Mouse (Mus musculus): ENCODE measurements around the gene Zfp526. TPM values are rescaled to one million over a fixed set of nuclear protein-coding genes. Genes with fewer than 3 reads are reported as not detected.

Gene Zfp526
- polyA plus RNA-seq (2015; fragmentation: Nextera tagmentation; extraction: Ambion mirVana), result 2.0 and 2.6 TPM in 2 replicates

GRCm38 (mm10) chr7:25221102-25221883 lies at the start of gene Zfp526:
Gene Zfp526, plus strand, starts transcription at chr7:25221425.

DNA sequence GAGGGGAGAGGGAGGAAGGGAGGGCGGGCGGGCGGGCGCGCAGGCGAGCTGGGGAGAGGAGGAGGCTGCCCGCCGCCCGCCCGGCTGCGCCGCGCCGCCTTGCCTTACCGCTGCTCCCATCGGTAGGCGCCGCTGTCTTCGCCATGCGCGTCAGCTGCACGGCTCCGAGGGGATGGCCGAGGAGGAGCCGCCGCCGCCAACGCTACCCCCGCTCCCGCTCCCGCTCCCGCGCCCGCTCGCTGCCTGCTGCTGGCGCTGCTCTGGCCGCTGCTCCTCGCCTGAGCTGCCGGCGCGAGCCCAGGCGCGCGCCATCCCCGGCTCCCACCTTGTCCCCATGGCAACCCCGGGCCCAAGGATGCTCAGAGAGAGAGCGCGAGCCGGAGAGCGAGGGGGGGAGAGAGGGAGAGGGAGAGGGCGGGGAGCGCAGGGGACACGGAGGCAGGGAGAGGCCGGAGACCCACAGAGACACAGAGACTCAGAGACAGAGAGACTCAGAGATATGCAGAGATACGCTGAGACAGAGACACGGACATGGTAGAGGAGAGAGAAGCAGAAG lies 41.5 kb upstream of the Zfp526 start, which contains the start of gene Pou2f2:
Gene Pou2f2 (minus strand): TSS at position 121 of the 556 bp plus-strand sequence.

GRCm38 (mm10) chr7:25220457-25221101 lies 646 bp upstream of the Zfp526 start, which contains the start of gene Dedd2:
Gene Dedd2, minus strand, starts transcription at chr7:25220615.

DNA sequence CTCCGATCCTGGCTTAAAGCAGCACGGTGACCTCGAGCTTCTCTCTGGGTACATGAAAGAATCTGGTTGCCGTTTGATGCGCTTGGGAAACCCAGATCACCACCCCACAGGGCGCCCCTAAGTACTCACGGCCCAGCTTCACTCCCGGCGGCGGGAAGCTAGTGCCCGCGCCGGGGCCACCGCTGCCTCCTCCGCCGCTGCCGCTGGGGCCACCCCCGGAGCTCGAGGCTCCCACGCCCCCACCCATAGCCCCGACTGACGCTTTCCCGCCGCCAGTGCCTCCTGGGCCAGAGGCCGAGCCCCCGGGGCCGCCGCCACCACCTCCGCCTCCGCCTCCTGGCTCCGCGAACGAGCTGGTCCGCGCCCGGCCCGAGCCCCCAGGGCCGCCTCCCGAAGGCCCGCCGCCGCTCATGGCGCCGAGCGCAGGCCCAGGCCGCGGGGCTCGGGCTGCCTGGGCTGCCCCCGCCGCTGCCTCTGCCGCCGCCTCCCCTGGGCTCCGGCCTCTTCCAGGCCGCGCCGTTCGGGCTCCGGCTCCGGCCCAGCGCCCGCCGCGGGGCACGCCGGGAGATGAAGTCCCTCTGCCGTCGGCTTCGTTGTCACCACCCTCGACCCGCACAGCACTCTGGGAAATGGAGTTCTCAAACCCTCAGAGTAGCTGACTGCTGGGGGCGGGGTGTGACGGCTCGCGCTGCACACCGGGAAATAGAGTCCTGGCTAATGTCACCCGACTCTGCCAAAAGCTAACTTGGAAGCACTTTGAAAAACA lies 16.2 kb downstream of the Zfp526 start, which contains the start of gene Gsk3a:
Gene Gsk3a (minus strand): TSS at position 603 of the 766 bp plus-strand sequence.

GRCm38 (mm10) chr7:25250141-25250972 lies 29.1 kb downstream of the Zfp526 start, which contains the start of gene Erf:
Gene Erf, minus strand, starts transcription at chr7:25250761.

GRCm38 (mm10) chr7:25267301-25267750 lies 46.1 kb downstream of the Zfp526 start, which contains the start of gene Cic:
Gene Cic, plus strand, starts transcription at chr7:25267704.

Other genes with a start within 250 kb of the Zfp526 start
- gene Rabac1, start 248.7 kb upstream of the Zfp526 start, polyA plus RNA-seq (2015; fragmentation: Nextera tagmentation; extraction: Ambion mirVana), result 128 and 155 TPM in 2 replicates
- 3.6 and 5.3 TPM in 2 replicates for gene Atp1a3, start 215.5 kb upstream of the Zfp526 start, polyA plus RNA-seq (2015; fragmentation: Nextera tagmentation; extraction: Ambion mirVana)
- gene Grik5, start 149.1 kb upstream of the Zfp526 start, polyA plus RNA-seq (2015; fragmentation: Nextera tagmentation; extraction: Ambion mirVana), result 1.8 and 2.3 TPM in 2 replicates
- 11.1 and 11.5 TPM in 2 replicates for gene Zfp574, start 148.9 kb upstream of the Zfp526 start, polyA plus RNA-seq (2015; fragmentation: Nextera tagmentation; extraction: Ambion mirVana)
- 3.1 and 5.7 TPM in 2 replicates for gene Pou2f2, start 41.7 kb upstream of the Zfp526 start, polyA plus RNA-seq (2015; fragmentation: Nextera tagmentation; extraction: Ambion mirVana)
- 37.7 and 40.2 TPM in 2 replicates for gene Dedd2, start 810 bp upstream of the Zfp526 start, polyA plus RNA-seq (2015; fragmentation: Nextera tagmentation; extraction: Ambion mirVana)
- gene Gsk3a, start 16.4 kb downstream of the Zfp526 start, polyA plus RNA-seq (2015; fragmentation: Nextera tagmentation; extraction: Ambion mirVana), result 8.8 and 10.1 TPM in 2 replicates
- 3.6 and 5.5 TPM in 2 replicates for gene Erf, start 29.3 kb downstream of the Zfp526 start, polyA plus RNA-seq (2015; fragmentation: Nextera tagmentation; extraction: Ambion mirVana)
- gene Cic, start 46.3 kb downstream of the Zfp526 start, polyA plus RNA-seq (2015; fragmentation: Nextera tagmentation; extraction: Ambion mirVana), result 26.2 and 28.6 TPM in 2 replicates
- 37.1 and 53.3 TPM in 2 replicates for gene Pafah1b3, start 76.6 kb downstream of the Zfp526 start, polyA plus RNA-seq (2015; fragmentation: Nextera tagmentation; extraction: Ambion mirVana)
- not detected in 2 replicates for gene Prr19, start 80.0 kb downstream of the Zfp526 start, polyA plus RNA-seq (2015; fragmentation: Nextera tagmentation; extraction: Ambion mirVana)
- not detected in 2 replicates for gene Tmem145, start 84.7 kb downstream of the Zfp526 start, polyA plus RNA-seq (2015; fragmentation: Nextera tagmentation; extraction: Ambion mirVana)
- gene Megf8, start 95.7 kb downstream of the Zfp526 start, polyA plus RNA-seq (2015; fragmentation: Nextera tagmentation; extraction: Ambion mirVana), result 2.4 and 2.8 TPM in 2 replicates
- gene Cnfn, start 148.3 kb downstream of the Zfp526 start, polyA plus RNA-seq (2015; fragmentation: Nextera tagmentation; extraction: Ambion mirVana), result not detected in 2 replicates
- gene Lipe, start 177.3 kb downstream of the Zfp526 start, polyA plus RNA-seq (2015; fragmentation: Nextera tagmentation; extraction: Ambion mirVana), result 6.1 and 7.0 TPM in 2 replicates
- gene Cxcl17, start 191.5 kb downstream of the Zfp526 start, polyA plus RNA-seq (2015; fragmentation: Nextera tagmentation; extraction: Ambion mirVana), result not detected in 2 replicates